Mouse (Mus musculus) forebrain, embryonic 16.5 days (tissue): ENCODE results near the gene Ripor2. TPM values are rescaled to one million over a fixed set of nuclear protein-coding genes. Genes with fewer than 3 reads are reported as not detected.

ENCODE experiments used
- ATAC-seq: fragments of 200-750 bp; cut with Nextera tagmentation; 2 replicates; pipeline ENCODE4 v1.8.0; 2017; ENCODE audit warnings: mild to moderate bottlenecking, moderate library complexity
- H3K27ac ChIP-seq: fragments of 300-500 bp; sonication (generic); 2 replicates; pipeline ENCODE4 v1.5.1; 2014; ENCODE audit warnings: low read length, control low read depth
- H3K27me3 ChIP-seq: fragments of 300-500 bp; sonication (generic); replicated peaks from 2 replicates; pipeline ENCODE4 v1.6.1; 2014; ENCODE audit warnings: low read length; ENCODE audit not compliant: control insufficient read depth, insufficient read depth
- H3K36me3 ChIP-seq: fragments of 300-500 bp; sonication (generic); 2 replicates; pipeline ENCODE4 v1.6.1; 2014; ENCODE audit not compliant: control insufficient read depth, insufficient read depth
- H3K4me1 ChIP-seq: fragments of 300-500 bp; sonication (generic); replicated peaks from 2 replicates; pipeline ENCODE4 v1.6.1; 2014; ENCODE audit warnings: low read length; ENCODE audit not compliant: control insufficient read depth, insufficient read depth
- H3K4me2 ChIP-seq: fragments of 300-500 bp; sonication (generic); 2 replicates; pipeline ENCODE4 v1.6.1; 2014; ENCODE audit warnings: mild to moderate bottlenecking, low read length, control low read depth
- H3K4me3 ChIP-seq: fragments of 300-500 bp; sonication (generic); replicated peaks from 2 replicates; pipeline ENCODE4 v1.5.1; 2014; ENCODE audit warnings: mild to moderate bottlenecking, low read length, control low read depth
- H3K9ac ChIP-seq: fragments of 300-500 bp; sonication (generic); replicated peaks from 2 replicates; pipeline ENCODE4 v1.6.1; 2014; ENCODE audit warnings: low read depth, low read length, control low read depth
- H3K9me3 ChIP-seq: fragments of 300-500 bp; sonication (generic); 2 replicates; pipeline ENCODE4 v1.6.1; 2016; ENCODE audit warnings: low read length; ENCODE audit not compliant: control insufficient read depth
- WGBS: fragments of 180-500 bp; shearing (Covaris S2); extraction: QIAGEN DNeasy Blood & Tissue Kit; methylation state at CpG from one replicate; pipeline ENCODE4 v1.1.7; 2014; 5-methylcytosine and 5-hydroxymethylcytosine counted together
- polyA plus RNA-seq: library from polyadenylated mRNA; unstranded; fragments of >200 nt; fragmentation: Nextera tagmentation; extraction: Ambion mirVana; gene quantifications from 2 replicates; pipeline ENCODE4 v1.2.1, GENCODE M21; 2015

Ripor2 gene
- polyA plus RNA-seq, 1 experiment from 2014 or later = 33.8 TPM

DNA sequence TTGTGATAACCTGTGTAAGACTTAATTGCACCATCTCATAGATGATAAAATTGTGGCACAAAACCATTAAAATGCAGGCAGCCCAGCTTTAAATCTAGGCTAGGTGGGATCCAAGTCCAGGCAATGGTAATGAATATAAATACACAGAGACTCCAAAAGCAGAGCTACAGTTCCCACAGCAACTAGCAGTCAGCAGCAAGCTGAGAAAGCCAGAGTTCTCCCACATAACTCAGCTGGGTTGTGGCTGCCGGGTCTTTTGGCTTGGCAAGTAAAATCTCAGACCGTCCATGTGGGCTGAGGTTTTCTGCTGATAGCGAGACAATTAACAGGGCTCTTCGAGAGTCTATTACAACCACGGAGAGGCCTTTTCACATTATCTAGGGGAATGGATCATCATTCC lies 66.0 kb downstream of the Ripor2 start:
- WGBS = 53% methylated on average over 5 of the region's 5 CpGs
- ATAC-seq = no peak

DNA sequence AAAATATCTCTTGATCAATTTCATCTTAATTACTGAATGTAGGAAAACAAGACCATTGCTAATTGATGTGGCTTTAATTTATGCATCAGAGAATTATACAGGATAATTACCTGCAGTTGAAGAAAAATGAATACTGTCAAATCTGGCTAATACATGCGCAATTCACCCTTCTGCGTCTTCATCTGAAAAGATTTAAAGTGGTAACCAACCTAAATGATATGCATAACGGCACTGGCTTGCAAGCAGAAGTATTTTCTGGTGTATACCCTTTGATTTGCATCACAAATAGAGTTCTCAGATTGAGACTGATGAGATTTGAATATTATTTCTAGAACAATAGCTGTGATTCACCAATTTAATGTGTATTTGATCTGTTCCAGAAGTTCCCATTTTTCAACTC lies 66.7 kb downstream of the Ripor2 start:
- no peak overlapping the region for H3K4me2 ChIP-seq
- peaks cover 9% of the 10 kb centered on the region for H3K4me1 ChIP-seq
- no peak overlapping the region for H3K4me3 ChIP-seq
- no peaks in the 10 kb centered on the region for H3K9me3 ChIP-seq
- no peaks in the 10 kb centered on the region for H3K27me3 ChIP-seq
- peak; percentile 31; the same call in 1 of the 2 replicates for ATAC-seq
- H3K27ac ChIP-seq = 0 out of 2 replicates have a peak overlapping the region, but pooled peaks have one; percentile 10
- H3K36me3 ChIP-seq = no peaks in the 10 kb centered on the region
- 34% methylated on average over 3 of the region's 3 CpGs for WGBS
- H3K9ac ChIP-seq = no peak overlapping the region

More for the DNA sequence above, 66.0 kb downstream of the Ripor2 start:
- Histone ChIP-seq H3K4me3 (no peak overlapping the region), H3K9ac (no peak overlapping the region), H3K27ac (peak overlapping the region; percentile 77), H3K4me1 (peaks cover 9% of the 10 kb centered on the region), H3K9me3 (no peaks in the 10 kb centered on the region), H3K36me3 (no peaks in the 10 kb centered on the region), H3K27me3 (no peaks in the 10 kb centered on the region), H3K4me2 (no peak overlapping the region)

- H3K36me3 ChIP-seq = no peaks in the 10 kb centered on the region
- no peaks in the 10 kb centered on the region for H3K27me3 ChIP-seq
- H3K9me3 ChIP-seq = no peaks in the 10 kb centered on the region
- no peak overlapping the region for H3K4me2 ChIP-seq
- no peak for ATAC-seq
- no peak overlapping the region for H3K9ac ChIP-seq
- H3K4me1 ChIP-seq = peaks cover 9% of the 10 kb centered on the region
- no peak overlapping the region for H3K4me3 ChIP-seq
- 56% methylated on average over 2 of the region's 2 CpGs for WGBS
- H3K27ac ChIP-seq = 0 out of 2 replicates have a peak overlapping the region, but pooled peaks have one; percentile 10
Observed at GRCm38 (mm10) chr13:24649099-24649498, 67.1 kb downstream of the Ripor2 start.

DNA sequence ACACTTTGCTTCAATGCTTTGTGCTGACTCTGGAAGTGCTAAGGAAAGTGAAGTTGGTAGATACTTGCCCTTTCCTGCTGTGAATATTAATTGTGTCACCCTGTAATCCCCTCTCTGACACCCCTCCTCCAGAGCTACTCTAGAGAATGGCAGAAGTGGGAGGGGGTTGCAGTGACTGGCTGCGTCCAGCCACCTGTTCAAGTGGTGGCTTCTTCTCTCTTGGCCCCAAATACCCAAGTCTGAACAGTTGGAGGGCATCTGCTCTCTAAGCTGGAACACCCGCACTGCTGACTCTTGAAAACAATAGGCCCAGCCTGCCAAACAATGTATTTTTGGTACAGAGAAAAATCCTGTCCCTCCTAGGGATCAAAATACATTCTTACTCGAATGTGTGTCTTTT lies 69.0 kb downstream of the Ripor2 start:
- ATAC-seq = no peak
- Histone ChIP-seq H3K27ac (no peak overlapping the region), H3K9ac (no peak overlapping the region), H3K4me3 (no peak overlapping the region), H3K4me1 (peaks cover 22% of the 10 kb centered on the region), H3K36me3 (no peaks in the 10 kb centered on the region), H3K9me3 (no peaks in the 10 kb centered on the region), H3K27me3 (no peaks in the 10 kb centered on the region), H3K4me2 (no peak overlapping the region)
- 55% methylated on average over 3 of the region's 3 CpGs for WGBS

DNA sequence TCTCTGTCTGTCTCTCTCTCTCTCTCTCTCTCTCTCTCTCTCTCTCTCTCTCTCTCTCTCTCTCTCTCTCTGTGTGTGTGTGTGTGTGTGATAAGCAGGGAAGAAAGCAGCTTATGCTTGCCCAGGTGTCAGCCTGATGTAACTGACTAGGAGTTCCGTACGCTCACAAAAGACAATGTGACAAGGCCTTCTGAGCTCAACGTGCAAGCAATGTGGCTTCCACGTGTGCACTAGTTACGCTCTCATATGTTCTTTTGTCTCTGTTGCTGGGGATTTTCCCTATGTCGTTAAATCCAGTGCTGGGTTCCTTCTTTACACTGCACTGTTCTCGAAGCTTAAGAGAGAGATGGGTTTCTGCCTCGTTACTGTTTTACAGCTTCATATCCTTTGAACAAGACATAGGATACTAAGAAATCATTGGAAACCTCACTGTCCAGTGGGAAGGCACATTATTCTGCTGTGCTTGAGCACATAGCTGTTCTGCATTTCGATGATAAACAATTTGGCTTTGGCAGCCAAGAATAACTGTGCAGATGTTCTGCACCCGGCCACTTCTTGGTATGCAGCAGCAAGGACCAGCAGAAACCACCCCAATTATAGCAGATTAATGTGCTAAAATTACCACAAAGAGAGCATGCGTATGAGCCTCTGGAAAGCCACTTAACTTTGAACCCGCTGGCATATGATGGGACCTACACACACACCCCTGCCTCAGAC lies 73.1 kb downstream of the Ripor2 start:
- H3K9ac ChIP-seq = no peak overlapping the region
- WGBS = 30% methylated on average over 12 of the region's 12 CpGs

DNA sequence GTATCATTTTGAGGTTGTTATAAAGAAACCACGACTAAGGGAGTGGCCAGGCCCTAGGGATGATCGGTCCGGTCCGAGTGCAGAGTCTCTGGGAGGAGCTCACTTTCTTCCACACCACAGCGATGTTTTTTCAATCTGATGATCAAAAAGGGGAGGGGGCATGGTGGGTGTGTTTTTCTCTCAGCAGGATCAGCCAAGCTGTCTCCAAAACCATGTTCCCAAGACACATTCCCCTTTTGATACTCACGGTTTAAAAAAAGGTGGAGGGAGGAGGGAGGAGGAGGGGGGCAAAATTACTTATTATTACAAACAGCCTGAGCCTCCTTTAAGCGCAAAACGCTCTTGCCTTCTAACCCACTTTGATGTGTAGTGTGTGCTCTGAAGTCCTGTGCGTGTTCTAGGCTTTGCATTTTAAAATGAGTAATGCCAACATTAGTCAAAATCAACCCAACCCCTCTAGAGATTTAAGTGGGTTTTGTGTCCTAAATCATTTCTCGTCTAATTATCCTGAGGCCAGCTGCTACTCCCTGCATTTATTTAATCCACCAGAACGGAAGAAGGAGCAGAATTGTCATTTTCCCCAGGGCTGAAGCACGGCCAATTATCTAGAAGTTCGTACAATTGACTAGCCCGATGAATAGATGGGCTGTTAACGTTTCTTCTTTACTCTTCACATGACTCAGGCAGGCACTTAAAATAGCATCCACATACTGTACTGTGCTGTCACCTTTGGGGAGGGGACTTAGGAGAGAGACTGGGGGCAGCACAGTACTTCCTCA lies 74.9 kb downstream of the Ripor2 start:
- no peak overlapping the region for H3K4me3 ChIP-seq
- WGBS = 7% methylated on average over 15 of the region's 15 CpGs
- no peak overlapping the region for H3K9ac ChIP-seq

More for the DNA sequence above, 73.1 kb downstream of the Ripor2 start:
- no peak overlapping the region for H3K4me3 ChIP-seq
- H3K9me3 ChIP-seq = no peaks in the 10 kb centered on the region
- H3K4me1 ChIP-seq = peaks cover 24% of the 10 kb centered on the region
- H3K27me3 ChIP-seq = no peaks in the 10 kb centered on the region
- no peaks in the 10 kb centered on the region for H3K36me3 ChIP-seq
- H3K4me2 ChIP-seq = no peak overlapping the region
- ATAC-seq = peak; percentile 37
- peak overlapping the region; percentile 74 for H3K27ac ChIP-seq

GRCm38 (mm10) chr13:24666763-24667162 lies 84.8 kb downstream of the Ripor2 start:
- Histone ChIP-seq H3K36me3 (no peaks in the 10 kb centered on the region), H3K9ac (no peak overlapping the region), H3K9me3 (no peaks in the 10 kb centered on the region), H3K27ac (no peak overlapping the region), H3K27me3 (no peaks in the 10 kb centered on the region), H3K4me2 (no peak overlapping the region), H3K4me1 (no peaks in the 10 kb centered on the region), H3K4me3 (no peak overlapping the region)
- ATAC-seq = no peak
- 86% methylated on average over 4 of the region's 4 CpGs for WGBS

More for the DNA sequence above, 74.9 kb downstream of the Ripor2 start:
- peak; percentile 69 for ATAC-seq
- no peaks in the 10 kb centered on the region for H3K27me3 ChIP-seq
- H3K27ac ChIP-seq = peak overlapping the region; percentile 26
- H3K4me1 ChIP-seq = peaks cover 20% of the 10 kb centered on the region
- H3K36me3 ChIP-seq = no peaks in the 10 kb centered on the region
- peak overlapping the region; percentile 39 for H3K4me2 ChIP-seq
- H3K9me3 ChIP-seq = no peaks in the 10 kb centered on the region

- Histone ChIP-seq H3K36me3 (no peaks in the 10 kb centered on the region; the same call in 1 of the 2 replicates), H3K27ac (no peak overlapping the region), H3K9ac (no peak overlapping the region), H3K27me3 (no peaks in the 10 kb centered on the region), H3K4me2 (no peak overlapping the region), H3K9me3 (no peaks in the 10 kb centered on the region), H3K4me1 (no peaks in the 10 kb centered on the region), H3K4me3 (no peak overlapping the region)
- WGBS = 14% methylated on average over 2 of the region's 2 CpGs
- ATAC-seq = no peak
Observed at GRCm38 (mm10) chr13:24668556-24668955, 86.6 kb downstream of the Ripor2 start.

GRCm38 (mm10) chr13:24670676-24671075 lies 88.7 kb downstream of the Ripor2 start:
- Histone ChIP-seq H3K27me3 (no peaks in the 10 kb centered on the region), H3K27ac (no peak overlapping the region), H3K4me3 (no peak overlapping the region), H3K9ac (no peak overlapping the region), H3K4me1 (no peaks in the 10 kb centered on the region), H3K9me3 (no peaks in the 10 kb centered on the region), H3K36me3 (no peaks in the 10 kb centered on the region; the same call in 1 of the 2 replicates), H3K4me2 (no peak overlapping the region)
- no peak for ATAC-seq
- 81% methylated on average over 2 of the region's 2 CpGs for WGBS
